Mouse (Mus musculus) cortical plate, adult 2 months (tissue): Measurements from ENCODE around the gene Spaar.

Source experiments
- CTCF ChIP-seq: fragments of 200-500 bp; IDR thresholded peaks from 2 replicates; pipeline ENCODE4 v1.5.1; 2011; ENCODE audit warnings: mild to moderate bottlenecking, control low read depth, low read length; ENCODE audit not compliant: insufficient read depth; ENCODE audit errors: extremely low read depth
- POLR2A ChIP-seq: fragments of 200-500 bp; IDR thresholded peaks from 2 replicates; pipeline ENCODE4 v1.6.1; 2011; ENCODE audit warnings: mild to moderate bottlenecking, low read length, control low read depth; ENCODE audit not compliant: insufficient read depth; ENCODE audit errors: extremely low read depth

DNA sequence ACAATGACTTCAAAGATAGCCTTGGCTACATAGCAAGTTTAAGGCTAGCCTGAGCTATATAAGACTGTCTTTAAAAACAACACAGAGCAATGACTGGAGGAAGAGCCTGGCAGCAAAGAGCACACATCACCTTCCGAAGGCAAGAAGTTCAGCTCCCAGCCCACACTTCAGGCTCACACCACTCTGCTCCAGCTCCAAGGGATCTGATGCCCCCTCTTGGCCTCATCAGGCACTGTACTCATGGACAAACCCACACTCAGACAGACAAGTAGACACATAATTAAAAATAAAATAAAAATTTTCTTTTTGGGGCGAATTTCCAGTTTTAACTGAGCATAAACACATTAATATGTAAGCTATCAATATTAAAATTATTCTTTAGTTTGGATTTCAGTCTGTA, 31.5 kb downstream of the Spaar start:
- TF ChIP-seq POLR2A (no peak), CTCF (no peak)
